Mouse (Mus musculus) adrenal gland, adult 2 months (tissue): ENCODE data around the gene Gmds. TPM values are rescaled to one million over a fixed set of nuclear protein-coding genes. Genes with fewer than 3 reads are reported as not detected.
A peak's percentile ranks its signal among the peaks of the same experiment; 100 is the strongest.

Experiments used
- DNase-seq: peaks from one replicate; pipeline ENCODE4 v3.0.0; 2021
- polyA plus RNA-seq: library from polyadenylated mRNA; depleted of rRNA; stranded (reverse); fragments of >200 nt; gene quantifications from 2 replicates; pipeline ENCODE4 v1.2.3, GENCODE M21; 2012
- total RNA-seq, 2 experiments: library from RNA; stranded (reverse); gene quantifications; 2 replicates each; pipeline ENCODE4 v1.2.3; 2021

Gmds gene
- total and polyA plus RNA-seq, 3 experiments = 5.7 to 8.6 (median 6.9) TPM

- peak; percentile 77 for DNase-seq
These were observed 527.6 kb downstream of the Gmds start for GRCm38 (mm10) chr13:31810693-31811541.

- no peak for DNase-seq
These were observed 528.2 kb downstream of the Gmds start for GRCm38 (mm10) chr13:31810375-31810692.

GRCm38 (mm10) chr13:31809701-31810100 is 528.8 kb downstream of the Gmds start:
- peak; percentile 33 for DNase-seq

- no peak for DNase-seq
These were observed 529.6 kb downstream of the Gmds start for GRCm38 (mm10) chr13:31808804-31809420.

GRCm38 (mm10) chr13:31808116-31808803 is 530.3 kb downstream of the Gmds start:
- peak; percentile 84 for DNase-seq

GRCm38 (mm10) chr13:31807736-31808115 is 530.8 kb downstream of the Gmds start:
- DNase-seq = peak; percentile 74

GRCm38 (mm10) chr13:31806890-31807735 is 531.4 kb downstream of the Gmds start:
- peak; percentile 77 for DNase-seq

GRCm38 (mm10) chr13:31806428-31806832 is 532.1 kb downstream of the Gmds start, which contains the start of gene Foxc1:
Foxc1 (plus strand) TSS chr13:31806633.
- DNase-seq = peak; percentile 97

GRCm38 (mm10) chr13:31805831-31806427 is 532.6 kb downstream of the Gmds start:
- no peak for DNase-seq

- DNase-seq = no peak
These were observed 534.0 kb downstream of the Gmds start for GRCm38 (mm10) chr13:31804571-31804970.

- no peak for DNase-seq
These were observed 535.1 kb downstream of the Gmds start for GRCm38 (mm10) chr13:31803166-31804093.

- no peak for DNase-seq
These were observed 536.1 kb downstream of the Gmds start for GRCm38 (mm10) chr13:31802447-31802846.

GRCm38 (mm10) chr13:31801703-31802305 is 536.7 kb downstream of the Gmds start:
- DNase-seq = peak; percentile 24

GRCm38 (mm10) chr13:31800581-31801576 is 537.7 kb downstream of the Gmds start:
- DNase-seq = peak; percentile 90

- DNase-seq = no peak
These were observed 540.5 kb downstream of the Gmds start for GRCm38 (mm10) chr13:31798075-31798474.

- no peak for DNase-seq
These were observed 541.2 kb downstream of the Gmds start for GRCm38 (mm10) chr13:31797346-31797745.

GRCm38 (mm10) chr13:31793163-31793562 is 545.4 kb downstream of the Gmds start:
- DNase-seq = no peak

- DNase-seq = peak; percentile 51
These were observed 545.9 kb downstream of the Gmds start for GRCm38 (mm10) chr13:31792480-31793132.
